Mouse (Mus musculus) neural tube, embryonic 15.5 days (tissue): ENCODE results near the gene Plekhm1. TPM values are rescaled to one million over a fixed set of nuclear protein-coding genes. Genes with fewer than 3 reads are reported as not detected.

Experiments used
- ATAC-seq: fragments of 200-750 bp; cut with Nextera tagmentation; 2 replicates; pipeline ENCODE4 v1.8.0; 2017; ENCODE audit warnings: mild to moderate bottlenecking, moderate TSS enrichment, moderate library complexity; ENCODE audit not compliant: low FRiP score
- H3K27ac ChIP-seq: fragments of 300-500 bp; sonication (generic); replicated peaks from 2 replicates; pipeline ENCODE4 v1.5.1; 2015; ENCODE audit warnings: mild to moderate bottlenecking, inconsistent platforms
- H3K27me3 ChIP-seq: fragments of 300-500 bp; sonication (generic); replicated peaks from 2 replicates; pipeline ENCODE4 v1.6.1; 2015; ENCODE audit warnings: inconsistent platforms
- H3K36me3 ChIP-seq: fragments of 300-500 bp; sonication (generic); 2 replicates; pipeline ENCODE4 v1.6.1; 2015; ENCODE audit warnings: inconsistent platforms
- H3K4me1 ChIP-seq: fragments of 300-500 bp; sonication (generic); 2 replicates; pipeline ENCODE4 v1.6.1; 2015; ENCODE audit warnings: inconsistent platforms
- H3K4me2 ChIP-seq: fragments of 300-500 bp; sonication (generic); 2 replicates; pipeline ENCODE4 v1.6.1; 2015; ENCODE audit warnings: inconsistent platforms, mild to moderate bottlenecking, moderate library complexity
- H3K4me3 ChIP-seq: fragments of 300-500 bp; sonication (generic); replicated peaks from 2 replicates; pipeline ENCODE4 v1.5.1; 2015; ENCODE audit warnings: mild to moderate bottlenecking, inconsistent platforms
- H3K9ac ChIP-seq: fragments of 300-500 bp; sonication (generic); replicated peaks from 2 replicates; pipeline ENCODE4 v1.6.1; 2015; ENCODE audit warnings: mild to moderate bottlenecking, inconsistent platforms
- H3K9me3 ChIP-seq: fragments of 300-500 bp; sonication (generic); replicated peaks from 2 replicates; pipeline ENCODE4 v1.6.1; 2016; ENCODE audit warnings: inconsistent platforms
- WGBS: fragments of 180-500 bp; shearing (Covaris S2); methylation state at CpG from one replicate; pipeline ENCODE4 v1.1.7; 2015; ENCODE audit warnings: mixed read lengths; 5-methylcytosine and 5-hydroxymethylcytosine counted together
- polyA plus RNA-seq: library from polyadenylated mRNA; unstranded; fragments of >200 nt; fragmentation: Nextera tagmentation; extraction: Ambion mirVana; gene quantifications from 2 replicates; pipeline ENCODE4 v1.2.1, GENCODE M21; 2015

Plekhm1 gene
- polyA plus RNA-seq, 1 experiment from 2014 or later, result 8.9 TPM

DNA sequence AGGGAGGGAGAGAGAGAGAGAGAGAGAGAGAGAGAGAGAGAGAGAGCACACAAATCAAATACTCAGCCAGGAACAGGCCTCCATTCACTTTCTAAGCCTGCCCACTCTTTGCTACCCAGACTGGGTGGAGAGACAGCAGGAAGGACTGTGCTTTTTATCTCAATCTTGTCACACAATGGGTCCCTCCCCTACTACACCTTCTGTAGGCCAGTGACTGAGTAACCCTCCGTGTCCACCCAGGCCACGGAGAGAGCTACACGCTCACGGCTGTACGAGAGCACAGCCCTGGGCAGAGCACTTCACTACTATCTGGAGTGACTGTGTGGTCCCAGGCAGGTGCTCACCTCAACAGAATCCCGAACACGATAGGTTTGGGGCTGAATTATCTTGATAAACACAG is 66.3 kb downstream of the Plekhm1 start:
- ATAC-seq, result no peak
- 68% methylated on average over 7 of the region's 7 CpGs for WGBS
- H3K36me3 ChIP-seq, result no peaks in the 10 kb centered on the region
- H3K9me3 ChIP-seq, result no peaks in the 10 kb centered on the region
- no peaks in the 10 kb centered on the region for H3K27me3 ChIP-seq
- H3K27ac ChIP-seq, result no peak overlapping the region
- no peak overlapping the region for H3K4me2 ChIP-seq
- H3K4me3 ChIP-seq, result no peak overlapping the region
- 0 out of 2 replicates have a peak, but pooled peaks cover 4% of the 10 kb centered on the region for H3K4me1 ChIP-seq
- H3K9ac ChIP-seq, result no peak overlapping the region

DNA sequence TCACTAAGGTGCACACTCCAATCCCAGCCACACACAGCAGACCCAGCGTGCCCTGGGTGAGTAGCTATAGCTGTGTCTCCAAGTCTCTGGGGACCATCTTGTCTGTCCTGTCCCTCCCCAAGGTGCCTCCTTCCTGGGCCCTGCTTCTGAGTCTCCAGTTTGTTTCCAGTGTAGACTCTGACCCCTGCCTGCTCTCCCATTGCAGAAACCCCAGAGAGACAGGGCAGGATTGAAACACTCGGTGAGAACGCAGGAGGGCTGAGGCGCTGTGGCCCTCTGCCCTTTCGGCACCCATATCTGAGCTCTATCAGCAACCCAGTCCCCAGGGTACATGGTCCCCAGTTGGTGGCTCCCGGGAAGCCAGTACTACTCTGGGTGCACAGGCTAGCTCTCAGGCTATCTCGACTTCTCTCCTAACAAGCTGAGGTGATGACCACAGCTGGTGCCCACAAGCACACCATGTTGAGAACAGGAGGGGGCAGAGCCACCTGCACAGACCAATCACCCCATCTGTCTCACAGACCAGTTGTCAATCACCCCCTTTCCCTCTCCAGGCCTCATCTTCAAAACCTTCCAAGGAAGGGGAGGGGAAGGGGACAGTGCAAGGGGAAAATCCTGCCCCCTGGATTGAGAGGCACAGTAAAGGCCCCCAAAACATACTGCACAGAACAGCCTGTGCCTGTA is 66.9 kb downstream of the Plekhm1 start:
- H3K27ac ChIP-seq, result no peak overlapping the region
- WGBS, result 88% methylated on average over 7 of the region's 7 CpGs
- H3K9ac ChIP-seq, result no peak overlapping the region
- no peak for ATAC-seq
- no peak overlapping the region for H3K4me2 ChIP-seq
- H3K4me1 ChIP-seq, result 0 out of 2 replicates have a peak, but pooled peaks cover 4% of the 10 kb centered on the region
- H3K27me3 ChIP-seq, result no peaks in the 10 kb centered on the region
- H3K9me3 ChIP-seq, result no peaks in the 10 kb centered on the region
- H3K4me3 ChIP-seq, result no peak overlapping the region
- no peaks in the 10 kb centered on the region for H3K36me3 ChIP-seq

DNA sequence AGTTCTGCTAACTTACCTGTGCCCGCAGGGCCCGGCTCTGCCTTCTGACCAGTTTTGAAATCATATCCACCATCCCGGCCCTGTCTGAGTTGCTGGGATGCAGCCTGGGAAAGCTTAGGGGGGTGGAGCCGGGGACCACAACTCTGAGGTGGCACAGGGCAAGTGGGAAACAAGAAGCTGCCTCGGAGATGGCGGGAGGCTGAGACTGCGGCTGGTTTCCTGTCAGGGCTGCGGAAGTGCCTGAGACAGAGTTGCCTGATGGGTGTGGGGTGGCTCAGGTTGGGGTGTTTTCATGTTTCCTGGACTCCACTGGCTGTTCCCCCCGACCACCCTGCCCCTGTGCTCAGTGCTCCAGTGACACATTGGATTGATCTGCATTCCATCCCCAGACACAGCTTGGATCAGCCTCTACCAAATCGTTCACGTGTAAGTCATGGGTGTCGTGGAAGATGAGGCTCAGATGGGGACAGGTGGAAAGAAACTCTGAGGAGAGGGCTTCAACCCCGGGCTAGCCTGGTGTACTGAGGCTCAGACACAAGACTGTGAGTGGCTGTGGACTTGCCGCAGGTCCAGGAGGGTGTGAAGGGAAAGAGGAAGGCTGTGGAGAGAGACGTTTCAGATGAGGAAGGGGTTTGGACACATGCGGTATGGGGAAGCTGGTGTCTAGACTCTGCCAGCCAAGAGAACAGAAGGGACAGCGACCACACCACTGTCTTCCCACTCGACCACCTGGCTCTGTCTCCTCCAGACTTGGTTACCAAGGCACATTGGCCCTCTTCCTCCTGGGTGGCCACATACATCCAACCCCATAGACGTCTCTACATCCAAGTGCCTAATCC is 67.8 kb downstream of the Plekhm1 start:
- H3K9ac ChIP-seq, result no peak overlapping the region
- H3K4me2 ChIP-seq, result no peak overlapping the region
- WGBS, result 78% methylated on average over 19 of the region's 19 CpGs
- H3K36me3 ChIP-seq, result no peaks in the 10 kb centered on the region
- no peak for ATAC-seq
- H3K4me1 ChIP-seq, result peaks cover 9% of the 10 kb centered on the region; the same call in 1 of the 2 replicates
- no peaks in the 10 kb centered on the region for H3K27me3 ChIP-seq
- no peaks in the 10 kb centered on the region for H3K9me3 ChIP-seq
- H3K4me3 ChIP-seq, result no peak overlapping the region
- no peak overlapping the region for H3K27ac ChIP-seq

DNA sequence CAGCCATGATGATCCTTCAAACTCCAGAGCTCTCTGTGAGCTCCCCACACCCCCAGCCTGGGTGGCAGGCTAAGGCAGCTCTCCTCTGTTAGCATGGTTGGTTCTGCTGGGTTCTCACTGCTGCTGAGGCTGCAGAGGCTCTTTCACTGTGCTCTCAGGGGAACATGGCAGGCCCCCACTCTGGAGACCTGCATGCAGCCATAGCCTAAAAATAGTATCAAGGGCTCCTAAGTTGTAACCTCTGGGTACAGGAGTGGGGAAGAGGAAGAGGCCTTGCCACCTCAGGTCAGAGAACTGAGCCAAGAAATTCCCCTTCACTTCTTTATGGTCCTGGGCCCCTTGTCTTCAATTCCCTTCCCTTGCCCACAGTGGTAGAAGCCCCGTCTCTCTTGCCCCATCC is 68.6 kb downstream of the Plekhm1 start:
- Histone ChIP-seq H3K4me3 (no peak overlapping the region), H3K4me2 (no peak overlapping the region), H3K9ac (no peak overlapping the region), H3K27ac (no peak overlapping the region), H3K4me1 (peaks cover 13% of the 10 kb centered on the region; the same call in 1 of the 2 replicates), H3K36me3 (no peaks in the 10 kb centered on the region), H3K27me3 (no peaks in the 10 kb centered on the region), H3K9me3 (no peaks in the 10 kb centered on the region)
- no peak for ATAC-seq
- WGBS, result 70% methylated on average over 1 of the region's 1 CpGs

DNA sequence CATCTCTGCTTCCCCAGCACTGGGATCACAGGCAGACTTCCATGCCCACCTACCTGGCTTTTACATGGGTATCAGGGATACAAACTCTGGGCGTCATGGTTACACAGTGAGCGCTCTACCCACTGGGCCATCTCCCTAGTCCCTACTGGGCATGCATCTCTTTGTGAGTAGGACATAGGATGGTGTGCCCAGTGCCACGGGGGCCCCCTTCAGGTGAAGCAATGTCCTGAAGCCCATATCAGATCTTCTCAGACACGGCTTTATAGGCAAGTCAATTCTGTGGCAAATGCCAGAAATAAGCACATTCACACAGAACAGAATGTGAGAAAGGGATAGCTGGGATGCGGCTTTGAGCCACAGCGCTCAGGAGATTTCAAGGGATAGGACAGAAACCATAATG is 69.4 kb downstream of the Plekhm1 start:
- Histone ChIP-seq H3K4me2 (no peak overlapping the region), H3K4me1 (peaks cover 13% of the 10 kb centered on the region; the same call in 1 of the 2 replicates), H3K36me3 (no peaks in the 10 kb centered on the region), H3K27ac (no peak overlapping the region), H3K4me3 (no peak overlapping the region), H3K9ac (no peak overlapping the region), H3K9me3 (no peaks in the 10 kb centered on the region), H3K27me3 (no peaks in the 10 kb centered on the region)
- no peak for ATAC-seq
- WGBS, result 87% methylated on average over 6 of the region's 6 CpGs

DNA sequence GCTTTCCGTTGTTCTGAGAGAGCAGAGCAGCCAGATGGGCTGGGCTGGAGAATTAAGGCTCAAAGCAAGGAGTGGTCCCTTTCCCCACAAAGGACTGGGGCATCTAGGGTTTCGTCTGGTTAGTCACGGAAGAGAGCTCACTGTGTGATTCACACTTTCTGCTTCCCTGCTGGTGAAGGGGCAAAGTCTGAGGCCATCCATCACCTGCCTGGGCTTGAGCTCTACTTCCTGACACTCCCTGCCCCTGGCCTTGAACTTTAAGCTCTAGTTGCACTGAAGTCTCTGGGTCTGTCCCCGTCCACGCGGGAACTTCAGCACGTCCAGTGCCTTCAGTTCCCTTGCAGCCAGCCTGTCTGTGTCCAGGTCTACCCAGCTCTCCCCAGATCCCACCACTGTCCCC is 71.8 kb downstream of the Plekhm1 start:
- 36% methylated on average over 7 of the region's 7 CpGs for WGBS
- Histone ChIP-seq H3K4me3 (no peak overlapping the region), H3K27me3 (no peaks in the 10 kb centered on the region), H3K9ac (no peak overlapping the region), H3K27ac (no peak overlapping the region), H3K36me3 (no peaks in the 10 kb centered on the region), H3K4me2 (peak overlapping the region; percentile 51), H3K4me1 (peaks cover 9% of the 10 kb centered on the region; the same call in 1 of the 2 replicates), H3K9me3 (no peaks in the 10 kb centered on the region)
- no peak for ATAC-seq

DNA sequence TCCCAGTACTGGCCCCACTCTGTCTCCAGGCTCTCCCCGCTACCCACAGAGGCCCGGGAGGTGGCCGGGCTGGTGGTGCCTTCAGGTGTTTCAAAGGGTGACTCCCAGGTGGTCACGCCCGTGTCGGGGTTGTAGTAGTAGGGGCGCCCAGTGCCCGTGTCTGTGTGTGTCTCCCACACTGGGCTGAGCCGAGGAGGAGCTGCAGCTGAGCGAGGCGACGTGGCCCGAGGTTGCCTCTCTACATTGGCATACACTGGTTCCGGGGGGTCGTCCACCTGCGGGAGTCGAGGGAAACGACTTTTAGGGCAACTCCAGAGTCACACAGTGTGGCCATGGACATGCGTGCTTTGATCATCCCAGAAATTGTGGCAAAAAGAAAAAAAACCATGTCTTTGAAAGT is 72.4 kb downstream of the Plekhm1 start:
- Histone ChIP-seq H3K4me1 (peaks cover 9% of the 10 kb centered on the region; the same call in 1 of the 2 replicates), H3K9ac (no peak overlapping the region; the same call in 1 of the 2 replicates), H3K9me3 (no peaks in the 10 kb centered on the region), H3K4me3 (0 out of 2 replicates have a peak overlapping the region, but pooled peaks have one; percentile 15), H3K36me3 (no peaks in the 10 kb centered on the region), H3K27me3 (no peaks in the 10 kb centered on the region), H3K4me2 (peak overlapping the region; percentile 51), H3K27ac (no peak overlapping the region)
- 70% methylated on average over 19 of the region's 19 CpGs for WGBS
- ATAC-seq, result peak; percentile 38; the same call in 1 of the 2 replicates

DNA sequence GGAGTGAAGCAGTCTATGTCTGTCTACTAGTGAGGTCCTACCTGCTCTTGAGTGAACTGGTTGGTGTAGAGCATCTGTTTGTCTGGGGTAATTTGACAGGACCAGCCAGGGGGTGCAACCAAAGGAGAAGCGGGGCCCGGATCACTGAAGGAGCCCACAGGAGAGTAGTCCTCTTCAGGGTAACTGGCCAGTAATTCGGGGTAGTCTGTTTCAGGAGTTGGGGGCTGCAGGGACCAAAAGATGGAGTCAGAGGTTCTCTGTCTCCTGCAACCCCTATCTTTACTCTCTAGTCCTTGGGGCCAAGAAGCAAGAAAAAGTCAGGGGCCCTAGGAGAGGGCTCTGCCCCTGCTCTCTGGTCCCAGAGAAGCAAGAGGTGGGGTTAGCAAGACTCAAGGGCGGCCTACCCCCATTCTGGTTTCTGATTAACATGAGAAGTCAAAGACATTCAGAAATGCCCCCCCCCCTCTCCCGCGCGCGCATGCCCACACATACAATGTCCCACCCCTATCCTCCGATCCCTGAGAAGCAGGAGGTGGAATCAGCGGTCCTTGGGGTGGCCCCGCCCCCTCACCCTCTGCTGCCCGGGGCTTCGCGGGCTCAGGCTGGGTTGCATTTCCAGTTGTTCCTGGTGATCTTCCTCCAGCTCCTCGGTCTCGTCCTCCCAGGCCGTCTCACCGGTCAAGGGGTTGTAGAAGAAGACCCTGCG is 72.9 kb downstream of the Plekhm1 start:
- peak; percentile 47; the same call in 1 of the 2 replicates for ATAC-seq
- peaks cover 5% of the 10 kb centered on the region; the same call in 1 of the 2 replicates for H3K27me3 ChIP-seq
- 48% methylated on average over 19 of the region's 19 CpGs for WGBS

DNA sequence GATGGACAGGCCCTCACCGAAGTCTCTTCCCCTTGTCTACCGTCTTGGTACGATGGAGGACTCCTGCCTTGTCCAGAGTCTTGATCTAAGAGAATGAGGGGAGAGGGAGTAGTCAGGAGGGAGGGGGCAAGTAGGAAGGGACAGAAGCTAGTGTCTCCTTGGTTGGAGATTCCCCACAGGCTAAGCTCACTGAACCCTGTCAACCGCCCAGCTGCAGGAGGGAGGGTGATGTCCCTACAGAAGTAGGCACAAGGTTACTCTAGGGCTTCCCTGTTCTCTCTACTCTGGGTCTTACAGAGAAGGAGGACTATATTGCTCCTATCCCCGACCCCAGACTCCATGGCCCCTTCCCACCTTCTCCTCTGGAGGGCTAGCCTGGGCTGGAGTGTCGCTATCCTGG is 73.8 kb downstream of the Plekhm1 start:
- Histone ChIP-seq H3K27ac (no peak overlapping the region), H3K36me3 (no peaks in the 10 kb centered on the region), H3K4me2 (no peak overlapping the region), H3K9ac (no peak overlapping the region), H3K27me3 (peaks cover 14% of the 10 kb centered on the region), H3K9me3 (no peaks in the 10 kb centered on the region), H3K4me3 (no peak overlapping the region), H3K4me1 (peaks cover 15% of the 10 kb centered on the region)
- WGBS, result 95% methylated on average over 6 of the region's 6 CpGs
- ATAC-seq, result no peak

More for the DNA sequence above, 72.9 kb downstream of the Plekhm1 start:
- Histone ChIP-seq H3K4me3 (0 out of 2 replicates have a peak overlapping the region, but pooled peaks have one; percentile 15), H3K4me1 (peaks cover 9% of the 10 kb centered on the region; the same call in 1 of the 2 replicates), H3K9me3 (no peaks in the 10 kb centered on the region), H3K9ac (no peak overlapping the region; the same call in 1 of the 2 replicates), H3K27ac (no peak overlapping the region), H3K4me2 (peak overlapping the region; percentile 51), H3K36me3 (no peaks in the 10 kb centered on the region)

DNA sequence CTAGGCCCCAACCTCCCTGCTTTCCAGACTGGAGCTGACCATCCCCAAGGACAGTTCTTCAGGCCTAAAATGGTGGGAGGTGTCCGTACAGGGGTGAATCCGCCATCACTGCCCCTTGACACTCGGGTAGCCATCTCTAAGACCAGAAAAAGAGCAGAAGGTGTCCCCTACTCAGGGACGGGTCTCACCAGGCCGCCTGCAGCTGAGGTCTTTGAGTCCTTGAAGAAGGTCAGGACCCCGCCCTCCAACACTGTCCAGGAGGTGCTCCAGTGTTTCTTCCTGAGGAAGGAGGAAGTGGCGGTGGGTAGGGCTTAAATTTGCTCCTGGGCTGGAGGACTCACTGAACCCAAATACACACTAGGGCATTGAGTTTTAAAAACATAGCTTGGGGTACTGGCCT is 74.4 kb downstream of the Plekhm1 start:
- 85% methylated on average over 7 of the region's 7 CpGs for WGBS
- Histone ChIP-seq H3K4me2 (no peak overlapping the region), H3K4me1 (peaks cover 20% of the 10 kb centered on the region), H3K9me3 (no peaks in the 10 kb centered on the region), H3K27ac (no peak overlapping the region), H3K4me3 (no peak overlapping the region), H3K27me3 (peaks cover 18% of the 10 kb centered on the region), H3K9ac (no peak overlapping the region), H3K36me3 (no peaks in the 10 kb centered on the region)
- no peak for ATAC-seq

DNA sequence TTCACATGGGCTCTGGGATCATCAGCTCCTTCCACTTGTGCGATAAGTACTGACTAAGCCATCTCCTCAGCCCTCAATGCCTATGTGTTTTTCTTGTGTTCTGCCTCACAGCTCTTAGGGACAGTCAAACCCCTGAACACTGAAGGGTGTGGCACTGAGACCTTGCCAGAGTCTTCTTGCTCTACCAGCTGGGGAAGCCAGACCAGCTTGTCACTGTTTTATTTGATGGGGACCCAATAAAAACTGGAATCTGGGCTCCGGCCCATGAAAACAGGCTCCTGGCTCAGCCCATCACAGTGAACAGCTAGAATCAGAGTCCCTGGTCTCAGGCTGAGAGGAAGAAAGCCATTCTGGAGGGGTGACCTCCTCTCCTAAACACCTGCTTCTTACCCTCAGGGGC is 75.3 kb downstream of the Plekhm1 start:
- H3K4me2 ChIP-seq, result no peak overlapping the region
- H3K9me3 ChIP-seq, result no peaks in the 10 kb centered on the region
- no peak overlapping the region for H3K4me3 ChIP-seq
- no peak overlapping the region for H3K27ac ChIP-seq
- H3K27me3 ChIP-seq, result peaks cover 21% of the 10 kb centered on the region
- H3K36me3 ChIP-seq, result no peaks in the 10 kb centered on the region
- no peak overlapping the region for H3K9ac ChIP-seq
- 96% methylated on average over 2 of the region's 2 CpGs for WGBS
- H3K4me1 ChIP-seq, result peaks cover 30% of the 10 kb centered on the region
- no peak for ATAC-seq
